Mouse (Mus musculus): ENCODE results near the gene Mast1. TPM values are rescaled to one million over a fixed set of nuclear protein-coding genes. Genes with fewer than 3 reads are reported as not detected.

The Mast1 gene
- polyA plus RNA-seq, 1 experiment from 2014 or later, result 3.2 TPM

- 5% methylated on average over 11 of the region's 11 CpGs for WGBS
- no peaks in the 10 kb centered on the region for H3K9me3 ChIP-seq (replicated peaks)
- H3K4me1 ChIP-seq, result peaks cover 38% of the 10 kb centered on the region
- no peak for DNase-seq (ENCODE audit: low spot score)
- H3K27ac ChIP-seq (replicated peaks), result no peak overlapping the region
- peaks cover 87% of the 10 kb centered on the region for H3K27me3 ChIP-seq (ENCODE audit: low read depth, poor library complexity, severe bottlenecking)
- H3K36me3 ChIP-seq, result no peaks in the 10 kb centered on the region
- H3K4me3 ChIP-seq, result peak overlapping the region; percentile 79
Measured at GRCm38 (mm10) chr8:84945235-84945632, 8.1 kb upstream of the Mast1 start.

- Histone ChIP-seq H3K27ac (replicated peaks) (no peak overlapping the region), H3K4me1 (peaks cover 32% of the 10 kb centered on the region), H3K36me3 (no peaks in the 10 kb centered on the region), H3K27me3 (ENCODE audit: low read depth, poor library complexity, severe bottlenecking) (peaks cover 83% of the 10 kb centered on the region), H3K9me3 (replicated peaks) (no peaks in the 10 kb centered on the region), H3K4me3 (peak overlapping the region; percentile 79)
- WGBS, result 2% methylated on average over 26 of the region's 26 CpGs
- DNase-seq (ENCODE audit: low spot score), result peak; percentile 78
Measured at GRCm38 (mm10) chr8:84944478-84945160, 7.5 kb upstream of the Mast1 start.

DNA sequence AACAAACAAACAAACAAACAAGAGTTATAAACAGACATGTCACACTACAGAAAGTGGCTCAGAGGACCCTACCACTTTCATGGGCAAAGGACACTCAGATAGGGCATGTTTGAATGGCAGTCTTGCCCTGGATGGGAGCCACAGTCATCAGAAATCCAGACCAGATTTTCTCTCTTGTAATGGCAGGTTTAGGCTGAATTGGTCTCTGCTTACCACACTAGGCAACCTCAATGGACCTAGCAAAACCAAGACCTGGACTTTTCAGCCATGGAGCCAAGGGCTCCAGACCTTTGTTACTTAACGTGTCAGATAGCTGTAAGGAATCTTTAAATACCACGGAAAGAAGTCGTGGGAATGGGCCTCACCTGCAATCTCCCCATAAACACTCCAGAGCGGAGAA lies 6.5 kb upstream of the Mast1 start:
- no peak overlapping the region for H3K4me3 ChIP-seq
- H3K9me3 ChIP-seq (replicated peaks), result no peaks in the 10 kb centered on the region
- 16% methylated on average over 4 of the region's 4 CpGs for WGBS
- DNase-seq (ENCODE audit: low spot score), result no peak
- no peaks in the 10 kb centered on the region for H3K36me3 ChIP-seq
- peaks cover 32% of the 10 kb centered on the region for H3K4me1 ChIP-seq
- no peak overlapping the region for H3K27ac ChIP-seq (replicated peaks)
- peaks cover 83% of the 10 kb centered on the region for H3K27me3 ChIP-seq (ENCODE audit: low read depth, poor library complexity, severe bottlenecking)

GRCm38 (mm10) chr8:84937620-84938485 lies 694 bp upstream of the Mast1 start:
- H3K9me3 ChIP-seq (replicated peaks), result no peaks in the 10 kb centered on the region
- WGBS, result 66% methylated on average over 13 of the region's 13 CpGs
- peaks cover 36% of the 10 kb centered on the region for H3K4me1 ChIP-seq
- peak overlapping the region; percentile 73 for H3K4me3 ChIP-seq
- H3K27ac ChIP-seq (replicated peaks), result no peak overlapping the region
- H3K27me3 ChIP-seq (ENCODE audit: low read depth, poor library complexity, severe bottlenecking), result peaks cover 85% of the 10 kb centered on the region
- no peaks in the 10 kb centered on the region for H3K36me3 ChIP-seq
- DNase-seq (ENCODE audit: low spot score), result no peak

GRCm38 (mm10) chr8:84936041-84936961 lies 858 bp downstream of the Mast1 start:
- WGBS, result 23% methylated on average over 23 of the region's 23 CpGs
- Histone ChIP-seq H3K4me3 (peak overlapping the region; percentile 73), H3K27ac (replicated peaks) (peak overlapping the region; percentile 81), H3K36me3 (no peaks in the 10 kb centered on the region), H3K27me3 (ENCODE audit: low read depth, poor library complexity, severe bottlenecking) (peaks cover 93% of the 10 kb centered on the region), H3K4me1 (peaks cover 36% of the 10 kb centered on the region), H3K9me3 (replicated peaks) (no peaks in the 10 kb centered on the region)
- no peak for DNase-seq (ENCODE audit: low spot score)

DNA sequence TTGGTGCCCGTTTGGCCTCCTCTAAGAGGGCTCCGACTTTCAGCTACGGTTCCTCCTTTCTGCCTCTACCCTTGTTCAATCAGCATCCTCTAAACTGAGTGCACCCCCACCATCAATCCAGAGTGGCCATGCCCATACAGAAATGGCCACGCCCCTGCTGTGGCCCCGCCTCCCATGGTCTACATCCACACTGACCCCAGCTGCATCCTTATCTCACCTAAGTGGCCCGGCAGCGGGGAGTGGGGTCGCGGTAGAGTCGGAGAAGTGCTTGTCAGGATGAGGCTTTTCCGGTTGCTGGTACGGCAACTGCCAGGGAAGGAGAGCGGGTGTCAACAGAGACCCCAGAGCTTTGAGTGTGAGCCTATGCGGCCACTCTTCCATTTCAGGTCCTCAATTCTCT lies 1.7 kb downstream of the Mast1 start:
- H3K27ac ChIP-seq (replicated peaks), result 0 out of 2 replicates have a peak overlapping the region, but pooled peaks have one; percentile 33

GRCm38 (mm10) chr8:84934860-84935259 lies 2.3 kb downstream of the Mast1 start:
- H3K36me3 ChIP-seq, result no peaks in the 10 kb centered on the region
- H3K27ac ChIP-seq (replicated peaks), result 0 out of 2 replicates have a peak overlapping the region, but pooled peaks have one; percentile 33
- peak overlapping the region; percentile 73 for H3K4me3 ChIP-seq
- peaks cover 98% of the 10 kb centered on the region for H3K27me3 ChIP-seq (ENCODE audit: low read depth, poor library complexity, severe bottlenecking)
- no peaks in the 10 kb centered on the region for H3K9me3 ChIP-seq (replicated peaks)
- under 1% methylated on average over 15 of the region's 15 CpGs for WGBS
- DNase-seq (ENCODE audit: low spot score), result peak; percentile 81
- H3K4me1 ChIP-seq, result peaks cover 36% of the 10 kb centered on the region

More for the DNA sequence above, 1.7 kb downstream of the Mast1 start:
- 6% methylated on average over 14 of the region's 14 CpGs for WGBS
- H3K9me3 ChIP-seq (replicated peaks), result no peaks in the 10 kb centered on the region
- H3K36me3 ChIP-seq, result no peaks in the 10 kb centered on the region
- peak; percentile 34 for DNase-seq (ENCODE audit: low spot score)
- H3K4me3 ChIP-seq, result peak overlapping the region; percentile 73
- H3K27me3 ChIP-seq (ENCODE audit: low read depth, poor library complexity, severe bottlenecking), result peaks cover 93% of the 10 kb centered on the region
- peaks cover 36% of the 10 kb centered on the region for H3K4me1 ChIP-seq

DNA sequence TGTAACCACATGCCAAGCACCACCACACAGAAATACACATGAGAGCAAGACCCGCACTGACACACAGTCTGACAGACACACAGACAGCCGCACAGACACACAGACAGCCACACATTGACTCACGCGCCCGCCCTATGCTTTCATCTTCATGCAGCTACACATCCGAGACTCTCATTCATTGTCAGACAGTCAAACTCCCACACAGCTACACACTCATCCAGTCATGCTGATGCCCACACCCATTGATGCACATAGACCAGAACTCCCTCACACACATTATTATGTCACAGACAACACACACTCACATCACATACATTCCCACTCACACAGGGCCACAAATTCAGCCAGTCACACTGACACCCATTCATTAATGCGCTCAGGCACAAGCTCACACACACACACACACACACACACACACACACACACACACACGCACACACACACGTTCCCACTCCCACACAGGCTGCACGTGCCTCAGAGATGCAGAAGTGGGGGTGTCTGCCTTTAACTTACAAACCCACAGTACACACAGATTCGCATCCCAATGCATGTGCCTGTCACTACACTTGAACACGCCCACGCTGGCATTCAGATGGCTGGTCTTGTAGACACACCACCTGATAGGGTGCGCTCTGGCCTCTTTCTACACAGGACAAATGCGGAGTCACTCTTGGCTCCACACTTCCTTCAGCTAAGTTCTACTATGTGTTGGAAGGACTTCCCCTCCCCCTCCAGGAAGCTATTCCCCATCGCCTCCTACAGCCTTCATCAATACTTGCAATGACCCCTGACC lies 3.2 kb downstream of the Mast1 start:
- Histone ChIP-seq H3K36me3 (no peaks in the 10 kb centered on the region), H3K27me3 (ENCODE audit: low read depth, poor library complexity, severe bottlenecking) (peaks cover 99% of the 10 kb centered on the region), H3K9me3 (replicated peaks) (no peaks in the 10 kb centered on the region), H3K27ac (replicated peaks) (no peak overlapping the region), H3K4me3 (no peak overlapping the region), H3K4me1 (peaks cover 42% of the 10 kb centered on the region)
- no peak for DNase-seq (ENCODE audit: low spot score)
- 86% methylated on average over 16 of the region's 16 CpGs for WGBS

DNA sequence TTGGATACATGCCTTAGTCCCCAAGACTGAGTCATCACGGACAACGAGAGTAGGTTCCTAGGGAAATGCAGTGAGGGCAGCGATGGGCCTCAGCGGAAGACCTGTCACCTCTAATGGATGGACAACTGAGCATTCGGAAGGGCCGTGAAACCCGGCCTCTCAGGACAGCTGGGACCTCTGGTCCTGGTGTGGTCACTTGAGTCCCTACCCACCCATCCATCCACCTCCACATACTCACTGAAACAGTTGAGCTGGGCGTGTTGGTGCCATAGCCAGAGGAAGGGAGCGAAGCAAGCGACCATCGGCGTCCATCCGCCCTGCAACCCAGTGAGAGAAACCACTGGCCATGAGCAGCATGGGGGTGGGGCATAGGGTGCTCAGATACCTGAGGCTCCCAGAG lies 6.6 kb downstream of the Mast1 start:
- Histone ChIP-seq H3K4me3 (no peak overlapping the region), H3K9me3 (replicated peaks) (no peaks in the 10 kb centered on the region), H3K4me1 (peaks cover 30% of the 10 kb centered on the region), H3K27me3 (ENCODE audit: low read depth, poor library complexity, severe bottlenecking) (peaks cover 85% of the 10 kb centered on the region), H3K27ac (replicated peaks) (no peak overlapping the region), H3K36me3 (no peaks in the 10 kb centered on the region)
- DNase-seq (ENCODE audit: low spot score), result no peak
- WGBS, result 92% methylated on average over 13 of the region's 13 CpGs

DNA sequence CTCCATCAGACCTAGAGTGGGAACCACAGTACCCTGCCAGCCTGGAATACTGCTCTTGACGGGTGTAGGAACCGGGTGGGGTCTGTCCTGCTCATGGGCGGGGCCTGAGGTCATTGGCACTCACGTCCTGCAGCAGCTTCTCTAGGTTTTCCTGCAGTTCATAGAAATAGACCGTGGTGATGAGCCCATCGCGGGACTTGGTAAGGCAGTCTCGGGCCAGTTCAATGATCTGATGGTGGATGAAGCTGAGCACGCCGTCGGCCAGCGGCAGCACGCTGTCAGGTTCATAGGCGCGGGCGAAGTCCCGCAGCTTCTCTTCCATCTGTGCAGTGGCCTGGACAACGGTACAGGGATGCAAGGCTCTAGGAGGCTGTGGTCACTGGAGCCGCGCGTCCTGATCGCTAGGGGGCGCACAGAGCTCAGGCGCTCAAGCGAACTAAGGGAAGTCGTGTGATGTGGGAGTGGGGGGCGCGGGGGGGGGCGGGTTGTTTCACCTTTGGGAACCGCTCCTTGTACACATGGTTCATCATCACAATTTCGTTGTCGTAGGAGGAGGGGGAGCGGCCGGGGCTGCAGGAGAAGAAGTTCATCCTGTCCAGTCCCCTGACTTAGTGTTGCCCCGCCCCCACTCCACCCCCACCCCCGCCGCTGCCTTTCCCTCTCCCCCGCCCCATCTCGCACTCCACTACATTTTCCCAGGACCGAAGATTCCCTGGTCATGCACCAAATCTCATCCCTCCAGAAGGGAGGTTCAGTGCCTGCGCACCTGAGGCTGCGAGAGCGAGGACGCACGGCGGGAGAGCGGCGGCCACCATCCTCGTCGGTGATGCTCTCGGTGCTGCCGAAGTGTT lies 8.5 kb downstream of the Mast1 start:
- Histone ChIP-seq H3K27me3 (ENCODE audit: low read depth, poor library complexity, severe bottlenecking) (peaks cover 72% of the 10 kb centered on the region), H3K36me3 (0 out of 2 replicates have a peak, but pooled peaks cover 3% of the 10 kb centered on the region), H3K4me3 (peak overlapping the region; percentile 61), H3K9me3 (replicated peaks) (no peaks in the 10 kb centered on the region), H3K4me1 (peaks cover 14% of the 10 kb centered on the region), H3K27ac (replicated peaks) (0 out of 2 replicates have a peak overlapping the region, but pooled peaks have one; percentile 33)
- 2% methylated on average over 51 of the region's 52 CpGs for WGBS
- peak; percentile 82 for DNase-seq (ENCODE audit: low spot score)

- Histone ChIP-seq H3K27me3 (ENCODE audit: low read depth, poor library complexity, severe bottlenecking) (peaks cover 63% of the 10 kb centered on the region), H3K36me3 (0 out of 2 replicates have a peak, but pooled peaks cover 4% of the 10 kb centered on the region), H3K4me3 (no peak overlapping the region), H3K4me1 (peaks cover 14% of the 10 kb centered on the region), H3K9me3 (replicated peaks) (no peaks in the 10 kb centered on the region), H3K27ac (replicated peaks) (no peak overlapping the region)
- DNase-seq (ENCODE audit: low spot score), result no peak
- 76% methylated on average over 1 of the region's 1 CpGs for WGBS
Measured at GRCm38 (mm10) chr8:84927513-84927912, 9.6 kb downstream of the Mast1 start.

Data from midbrain, embryonic 10.5 days (tissue).